Mouse (Mus musculus) kidney, postnatal 14 days (tissue): ENCODE data around the gene Wdsub1.
A peak's percentile ranks its signal among the peaks of the same experiment; 100 is the strongest.

ENCODE experiments used
- DNase-seq: peaks from one replicate; pipeline ENCODE4 v3.0.0; 2022; ENCODE audit warnings: mixed read lengths

Gene Wdsub1

DNA sequence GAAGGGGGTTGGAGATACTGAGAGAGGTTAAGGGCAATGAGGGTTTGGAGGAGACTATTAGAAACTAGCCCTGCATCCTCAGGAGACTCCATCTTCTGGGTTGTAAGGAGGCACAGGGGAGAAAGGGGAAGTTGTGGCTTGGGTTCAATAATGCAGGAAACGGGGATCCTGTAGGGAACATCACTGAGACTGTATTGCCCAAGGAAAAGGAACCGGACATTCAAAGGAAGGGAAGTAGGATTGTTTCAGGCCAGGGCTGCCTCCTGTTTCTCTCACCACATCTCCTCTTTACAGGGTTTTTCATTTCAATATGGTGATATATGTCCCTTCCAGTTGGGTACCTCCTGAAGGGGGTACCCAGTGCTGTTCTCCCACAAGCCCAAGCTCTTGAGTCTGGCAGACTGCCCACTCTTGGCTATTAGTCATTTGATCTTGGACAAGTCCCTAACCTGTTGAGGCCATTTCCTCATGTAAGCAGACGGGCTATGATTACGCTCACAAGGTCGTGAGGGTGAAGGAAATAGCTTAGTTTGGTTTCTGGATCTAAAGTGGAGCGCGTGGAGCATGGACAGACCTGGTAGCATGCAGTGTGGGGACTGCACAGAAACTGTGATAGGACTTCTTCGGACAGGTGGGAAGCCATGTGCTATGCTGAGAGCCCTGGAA, 79.5 kb downstream of the Wdsub1 start:
- peak; percentile 56 for DNase-seq
